Mouse (Mus musculus): ENCODE data around the gene Cmklr1. TPM values are rescaled to one million over a fixed set of nuclear protein-coding genes. Genes with fewer than 3 reads are reported as not detected.
A peak's percentile ranks its signal among the peaks of the same experiment; 100 is the strongest.

Gene Cmklr1
- total RNA-seq (2021) = 10 to 100 TPM; 14.6 to 14.8 TPM
- long read RNA-seq, experiment 1 = 0 reads
- long read RNA-seq, experiment 2, partial matches to known transcripts = 0 of 1 reads
- long read RNA-seq, experiment 2, other reads (novel, unspliced or antisense) = 1 of 1 reads

- peak; percentile 80 for DNase-seq
- intact Hi-C loops (cut with DNase I; ENCODE audit: low total_unique reads) = no loop called here
Measured at GRCm38 (mm10) chr5:113650035-113650865, at the start of gene Cmklr1. Gene Cmklr1 (minus strand): TSS chr5:113650426.

GRCm38 (mm10) chr5:113694415-113694814 is 44.2 kb upstream of the Cmklr1 start:
- peak; percentile 11 for DNase-seq
- intact Hi-C loops (cut with DNase I; ENCODE audit: low total_unique reads) = no loop called here

- intact Hi-C loops (cut with DNase I; ENCODE audit: low total_unique reads) = no loop called here
- DNase-seq = no peak
Measured at GRCm38 (mm10) chr5:113694000-113694399, 43.8 kb upstream of the Cmklr1 start.

GRCm38 (mm10) chr5:113693196-113693755 is 43.0 kb upstream of the Cmklr1 start:
- DNase-seq = no peak
- intact Hi-C loops (cut with DNase I; ENCODE audit: low total_unique reads) = no loop called here

GRCm38 (mm10) chr5:113690866-113691265 is 40.6 kb upstream of the Cmklr1 start:
- DNase-seq = no peak
- intact Hi-C loops (cut with DNase I; ENCODE audit: low total_unique reads) = no loop called here

- intact Hi-C loops (cut with DNase I; ENCODE audit: low total_unique reads) = no loop called here
- DNase-seq = no peak
Measured at GRCm38 (mm10) chr5:113690069-113690548, 39.9 kb upstream of the Cmklr1 start.

- intact Hi-C loops (cut with DNase I; ENCODE audit: low total_unique reads) = no loop called here
- no peak for DNase-seq
Measured at GRCm38 (mm10) chr5:113687514-113687913, 37.3 kb upstream of the Cmklr1 start.

- no peak for DNase-seq
- intact Hi-C loops (cut with DNase I; ENCODE audit: low total_unique reads) = no loop called here
Measured at GRCm38 (mm10) chr5:113685471-113685870, 35.2 kb upstream of the Cmklr1 start.

GRCm38 (mm10) chr5:113683246-113683645 is 33.0 kb upstream of the Cmklr1 start:
- no peak for DNase-seq
- intact Hi-C loops (cut with DNase I; ENCODE audit: low total_unique reads) = no loop called here

- no peak for DNase-seq
- intact Hi-C loops (cut with DNase I; ENCODE audit: low total_unique reads) = no loop called here
Measured at GRCm38 (mm10) chr5:113682472-113682871, 32.2 kb upstream of the Cmklr1 start.

- no peak for DNase-seq
- intact Hi-C loops (cut with DNase I; ENCODE audit: low total_unique reads) = no loop called here
Measured at GRCm38 (mm10) chr5:113681219-113681618, 31.0 kb upstream of the Cmklr1 start.

GRCm38 (mm10) chr5:113679509-113679908 is 29.3 kb upstream of the Cmklr1 start:
- intact Hi-C loops (cut with DNase I; ENCODE audit: low total_unique reads) = no loop called here
- DNase-seq = no peak

GRCm38 (mm10) chr5:113678743-113679452 is 28.7 kb upstream of the Cmklr1 start:
- intact Hi-C loops (cut with DNase I; ENCODE audit: low total_unique reads) = no loop called here
- no peak for DNase-seq

GRCm38 (mm10) chr5:113677541-113677940 is 27.3 kb upstream of the Cmklr1 start:
- DNase-seq = no peak

GRCm38 (mm10) chr5:113674851-113675250 is 24.6 kb upstream of the Cmklr1 start:
- intact Hi-C loops (cut with DNase I; ENCODE audit: low total_unique reads) = no loop called here
- DNase-seq = no peak

More at GRCm38 (mm10) chr5:113677541-113677940, 27.3 kb upstream of the Cmklr1 start:
- intact Hi-C loops (cut with DNase I; ENCODE audit: low total_unique reads) = no loop called here

GRCm38 (mm10) chr5:113672456-113672855 is 22.2 kb upstream of the Cmklr1 start:
- DNase-seq = peak; percentile 37
- intact Hi-C loops (cut with DNase I; ENCODE audit: low total_unique reads) = no loop called here

- no peak for DNase-seq
- intact Hi-C loops (cut with DNase I; ENCODE audit: low total_unique reads) = no loop called here
Measured at GRCm38 (mm10) chr5:113670597-113670996, 20.4 kb upstream of the Cmklr1 start.

GRCm38 (mm10) chr5:113670110-113670509 is 19.9 kb upstream of the Cmklr1 start:
- no peak for DNase-seq
- intact Hi-C loops (cut with DNase I; ENCODE audit: low total_unique reads) = no loop called here

GRCm38 (mm10) chr5:113664629-113665195 is 14.5 kb upstream of the Cmklr1 start:
- intact Hi-C loops (cut with DNase I; ENCODE audit: low total_unique reads) = no loop called here
- peak; percentile 16 for DNase-seq

GRCm38 (mm10) chr5:113664127-113664526 is 13.9 kb upstream of the Cmklr1 start:
- intact Hi-C loops (cut with DNase I; ENCODE audit: low total_unique reads) = no loop called here
- DNase-seq = no peak

Measured in gastrocnemius, postnatal 14 days (tissue).